Mouse (Mus musculus) adrenal gland, adult 18-20 months (tissue): ENCODE measurements at regions not wholly inside any gene's neighbourhood (a gene's known extent, or its start where the extent isn't known, plus 50 kb on each side); places are given as distances from the start of the nearest gene placed in this dataset.

Source experiments
- DNase-seq, 2 experiments: peaks; one replicate each; pipeline ENCODE4 v3.0.0; 2021 to 2022; ENCODE audit warnings: low spot score in 2 of 2

- no peak for DNase-seq
Observed at GRCm38 (mm10) chr3:10523359-10523758, 187.9 kb upstream of the Gm38303 start.

GRCm38 (mm10) chr3:10512186-10512585 lies 176.7 kb upstream of the Gm38303 start:
- no peak for DNase-seq

DNA sequence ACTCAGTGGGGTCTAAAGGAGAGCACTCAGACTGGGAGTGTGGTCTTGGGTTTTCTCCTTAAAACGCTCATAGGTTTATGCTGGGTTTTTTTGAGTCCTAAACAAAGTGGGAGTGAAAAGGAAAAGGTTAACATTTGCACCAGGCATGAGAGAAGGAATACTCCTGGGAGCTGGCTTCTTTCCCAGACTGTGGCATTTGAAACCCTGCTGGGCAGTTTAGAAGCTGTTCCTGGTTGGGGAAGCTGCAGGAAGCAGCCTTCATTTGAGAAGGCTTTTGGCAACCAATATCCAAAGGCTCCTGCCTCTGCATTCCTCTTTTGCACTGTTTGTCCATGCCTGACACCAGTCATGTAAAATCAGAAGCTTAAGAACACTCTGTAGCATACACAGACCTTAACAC lies 175.9 kb upstream of the Gm38303 start:
- peak in 1 of 2 experiments; percentile 2 for DNase-seq
